Mouse (Mus musculus): ENCODE measurements at regions not wholly inside any gene's neighbourhood (a gene's known extent, or its start where the extent isn't known, plus 50 kb on each side); places are given as distances from the start of the nearest gene placed in this dataset.

DNA sequence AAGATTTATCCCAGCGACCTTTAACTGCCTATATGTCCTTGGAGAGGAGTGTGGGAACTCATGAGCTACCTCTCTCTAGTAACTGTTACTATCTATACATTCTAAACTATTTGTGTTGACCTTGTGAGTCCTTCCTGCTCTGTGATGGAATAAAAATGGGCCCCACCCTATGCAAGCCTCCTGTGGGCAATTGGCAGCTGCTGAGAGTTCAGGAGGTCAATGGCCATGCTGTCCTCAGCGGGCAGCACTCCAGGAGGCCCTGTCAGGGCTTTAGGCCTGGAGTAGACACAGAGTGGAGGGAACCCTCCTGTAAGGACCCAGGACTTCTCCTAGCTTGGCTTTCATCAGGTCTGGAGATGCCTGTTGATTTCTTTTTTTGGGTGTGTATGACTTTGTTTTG, 373.1 kb downstream of the Slc4a3 start:
- TF ChIP-seq MAFK (IDR thresholded peaks at IDR 0.05; ENCODE audit: insufficient read depth, low read depth, low read length) (no peak), ZNF384 (IDR thresholded peaks at IDR 0.05; ENCODE audit: low read depth, low read length) (no peak), ZC3H11A (IDR thresholded peaks at IDR 0.05; ENCODE audit: borderline replicate concordance, low read depth, low read length) (no peak)

All from ES-E14 (cell line).